Mouse (Mus musculus) forebrain, embryonic 14.5 days (tissue): Measurements from ENCODE around the gene Zc3h4. TPM values are rescaled to one million over a fixed set of nuclear protein-coding genes. Genes with fewer than 3 reads are reported as not detected.
"Not testable (repeated sequence)": the region's sequence is repeated elsewhere in the genome, so short reads cannot be mapped to it uniquely, and the experiment has no call there.

Experiments used
- ATAC-seq: fragments of 200-750 bp; cut with Nextera tagmentation; 2 replicates; pipeline ENCODE4 v1.8.0; 2017; ENCODE audit warnings: mild to moderate bottlenecking, moderate library complexity
- DNase-seq: peaks from one replicate; pipeline ENCODE4 v3.0.0-alpha.2; 2015; ENCODE audit warnings: low spot score
- H3K27ac ChIP-seq: fragments of 300-500 bp; sonication (generic); 2 replicates; pipeline ENCODE4 v1.5.1; 2014; ENCODE audit warnings: low read depth, mild to moderate bottlenecking, control low read depth, low read length, moderate library complexity
- H3K27me3 ChIP-seq: fragments of 300-500 bp; sonication (generic); replicated peaks from 2 replicates; pipeline ENCODE4 v1.6.1; 2014; ENCODE audit warnings: low read length, control low read depth, mixed read lengths; ENCODE audit not compliant: control insufficient read depth, insufficient read depth
- H3K36me3 ChIP-seq: fragments of 300-500 bp; sonication (generic); 2 replicates; pipeline ENCODE4 v1.6.1; 2014; ENCODE audit warnings: low read length, control low read depth; ENCODE audit not compliant: control insufficient read depth, insufficient read depth
- H3K4me1 ChIP-seq: fragments of 300-500 bp; sonication (generic); 2 replicates; pipeline ENCODE4 v1.6.1; 2014; ENCODE audit warnings: antibody characterized with exemption, low read length, control low read depth; ENCODE audit not compliant: control insufficient read depth, insufficient read depth
- H3K4me2 ChIP-seq: fragments of 300-500 bp; sonication (generic); 2 replicates; pipeline ENCODE4 v1.6.1; 2014; ENCODE audit warnings: mild to moderate bottlenecking, control low read depth, low read length
- H3K4me3 ChIP-seq: fragments of 300-500 bp; sonication (generic); 2 replicates; pipeline ENCODE4 v1.5.1; 2014; ENCODE audit warnings: low read depth, low read length, control low read depth
- H3K9ac ChIP-seq: fragments of 300-500 bp; sonication (generic); 2 replicates; pipeline ENCODE4 v1.6.1; 2014; ENCODE audit warnings: mild to moderate bottlenecking, low read length, control low read depth, moderate library complexity
- H3K9me3 ChIP-seq: fragments of 300-500 bp; sonication (generic); replicated peaks from 2 replicates; pipeline ENCODE4 v1.6.1; 2016; ENCODE audit warnings: low read length, control low read depth, mixed read lengths; ENCODE audit not compliant: control insufficient read depth
- WGBS: fragments of 180-500 bp; shearing (Covaris S2); extraction: QIAGEN DNeasy Blood & Tissue Kit; methylation state at CpG from one replicate; pipeline ENCODE4 v1.1.7; 2014; 5-methylcytosine and 5-hydroxymethylcytosine counted together
- polyA plus RNA-seq: library from polyadenylated mRNA; unstranded; fragments of >200 nt; fragmentation: Nextera tagmentation; extraction: Ambion mirVana; gene quantifications from 2 replicates; pipeline ENCODE4 v1.2.1, GENCODE M21; 2014

Zc3h4 gene
- polyA plus RNA-seq, 1 experiment from 2014 or later: 14.3 TPM

- no peak for DNase-seq
- H3K4me3 ChIP-seq: no peak overlapping the region
- H3K4me2 ChIP-seq: no peak overlapping the region
- WGBS: 94% methylated on average over 2 of the region's 2 CpGs
- H3K4me1 ChIP-seq: no peaks in the 10 kb centered on the region
- H3K9me3 ChIP-seq: no peaks in the 10 kb centered on the region
- no peaks in the 10 kb centered on the region for H3K27me3 ChIP-seq
- H3K27ac ChIP-seq: no peak overlapping the region
- H3K9ac ChIP-seq: no peak overlapping the region
- ATAC-seq: no peak
- H3K36me3 ChIP-seq: peaks cover 70% of the 10 kb centered on the region
Observed at GRCm38 (mm10) chr7:16370596-16370995, 30.1 kb upstream of the Zc3h4 start.

GRCm38 (mm10) chr7:16373719-16374118, 27.0 kb upstream of the Zc3h4 start:
- Histone ChIP-seq H3K4me2 (no peak overlapping the region), H3K27ac (no peak overlapping the region), H3K9ac (no peak overlapping the region), H3K36me3 (peaks cover 69% of the 10 kb centered on the region), H3K27me3 (no peaks in the 10 kb centered on the region), H3K4me3 (no peak overlapping the region), H3K9me3 (no peaks in the 10 kb centered on the region), H3K4me1 (no peaks in the 10 kb centered on the region)
- 66% methylated on average over 2 of the region's 2 CpGs for WGBS
- ATAC-seq (no peak), DNase-seq (peak; percentile 44)

GRCm38 (mm10) chr7:16374989-16375388, 25.7 kb upstream of the Zc3h4 start:
- no peak overlapping the region for H3K9ac ChIP-seq
- no peaks in the 10 kb centered on the region for H3K27me3 ChIP-seq
- H3K4me1 ChIP-seq: no peaks in the 10 kb centered on the region
- no peak for DNase-seq
- no peaks in the 10 kb centered on the region for H3K9me3 ChIP-seq
- H3K27ac ChIP-seq: no peak overlapping the region
- H3K4me2 ChIP-seq: no peak overlapping the region
- H3K36me3 ChIP-seq: peaks cover 66% of the 10 kb centered on the region
- no peak for ATAC-seq
- 97% methylated on average over 5 of the region's 5 CpGs for WGBS
- H3K4me3 ChIP-seq: no peak overlapping the region

- ATAC-seq (no peak), DNase-seq (peak; percentile 45)
- H3K27ac ChIP-seq: no peak overlapping the region
- no peak overlapping the region for H3K4me2 ChIP-seq
- H3K4me3 ChIP-seq: no peak overlapping the region
- no peaks in the 10 kb centered on the region for H3K27me3 ChIP-seq
- H3K9me3 ChIP-seq: no peaks in the 10 kb centered on the region
- peaks cover 66% of the 10 kb centered on the region for H3K36me3 ChIP-seq
- no peaks in the 10 kb centered on the region for H3K4me1 ChIP-seq
- H3K9ac ChIP-seq: no peak overlapping the region
- 97% methylated on average over 1 of the region's 1 CpGs for WGBS
Observed at GRCm38 (mm10) chr7:16376505-16376904, 24.2 kb upstream of the Zc3h4 start.

- H3K27me3 ChIP-seq: no peaks in the 10 kb centered on the region
- WGBS: under 1% methylated on average over 58 of the region's 58 CpGs
- H3K4me1 ChIP-seq: peaks cover 10% of the 10 kb centered on the region
- ATAC-seq (peak; percentile 97), DNase-seq (peak; percentile 98)
- H3K9me3 ChIP-seq: no peaks in the 10 kb centered on the region
- 0 out of 2 replicates have a peak, but pooled peaks cover 6% of the 10 kb centered on the region for H3K36me3 ChIP-seq
- peak within 1 kb of the TSS; percentile 40; the same call in 1 of the 2 replicates for H3K27ac ChIP-seq
- peak within 1 kb of the TSS; percentile 84 for H3K9ac ChIP-seq
- peak within 1 kb of the TSS; percentile 72 for H3K4me3 ChIP-seq
- H3K4me2 ChIP-seq: peak within 1 kb of the TSS; percentile 74
Observed at GRCm38 (mm10) chr7:16387160-16388041, 13.3 kb upstream of the Zc3h4 start, which contains the start of gene Sae1. Gene Sae1, minus strand, starts transcription at chr7:16387806.

GRCm38 (mm10) chr7:16389942-16390341, 10.8 kb upstream of the Zc3h4 start:
- WGBS: 90% methylated on average over 2 of the region's 2 CpGs
- DNase-seq, H3K9me3 ChIP-seq: not testable (repeated sequence)

GRCm38 (mm10) chr7:16392923-16393322, 7.8 kb upstream of the Zc3h4 start:
- Histone ChIP-seq H3K4me2 (no peak overlapping the region), H3K27me3 (no peaks in the 10 kb centered on the region), H3K4me1 (no peaks in the 10 kb centered on the region), H3K9ac (no peak overlapping the region), H3K27ac (no peak overlapping the region), H3K4me3 (no peak overlapping the region), H3K36me3 (no peaks in the 10 kb centered on the region), H3K9me3 (no peaks in the 10 kb centered on the region)
- DNase-seq: no peak
- WGBS: 57% methylated on average over 4 of the region's 4 CpGs
- ATAC-seq: no peak

More at GRCm38 (mm10) chr7:16389942-16390341, 10.8 kb upstream of the Zc3h4 start:
- H3K4me2 ChIP-seq, H3K4me3 ChIP-seq, H3K27me3 ChIP-seq, H3K36me3 ChIP-seq, H3K9ac ChIP-seq, H3K4me1 ChIP-seq, H3K27ac ChIP-seq, ATAC-seq: not testable (repeated sequence)

GRCm38 (mm10) chr7:16395944-16396343, 4.8 kb upstream of the Zc3h4 start:
- DNase-seq (peak; percentile 77), ATAC-seq (no peak)
- no peaks in the 10 kb centered on the region for H3K9me3 ChIP-seq
- H3K36me3 ChIP-seq: no peaks in the 10 kb centered on the region
- H3K4me3 ChIP-seq: no peak overlapping the region
- H3K27ac ChIP-seq: no peak overlapping the region
- WGBS: 0% methylated on average over 2 of the region's 2 CpGs
- no peaks in the 10 kb centered on the region for H3K4me1 ChIP-seq
- no peak overlapping the region for H3K9ac ChIP-seq
- no peak overlapping the region for H3K4me2 ChIP-seq
- H3K27me3 ChIP-seq: no peaks in the 10 kb centered on the region

- 79% methylated on average over 4 of the region's 4 CpGs for WGBS
Observed at GRCm38 (mm10) chr7:16397465-16397864, 3.2 kb upstream of the Zc3h4 start.

More at GRCm38 (mm10) chr7:16397465-16397864, 3.2 kb upstream of the Zc3h4 start:
- Histone ChIP-seq H3K27ac (no peak overlapping the region), H3K27me3 (no peaks in the 10 kb centered on the region), H3K4me2 (no peak overlapping the region), H3K9ac (no peak overlapping the region), H3K4me3 (no peak overlapping the region), H3K36me3 (no peaks in the 10 kb centered on the region), H3K9me3 (no peaks in the 10 kb centered on the region), H3K4me1 (no peaks in the 10 kb centered on the region)
- ATAC-seq (no peak), DNase-seq (no peak)
